Mouse (Mus musculus): ENCODE measurements around the gene Prop1.

Prop1 gene

DNA sequence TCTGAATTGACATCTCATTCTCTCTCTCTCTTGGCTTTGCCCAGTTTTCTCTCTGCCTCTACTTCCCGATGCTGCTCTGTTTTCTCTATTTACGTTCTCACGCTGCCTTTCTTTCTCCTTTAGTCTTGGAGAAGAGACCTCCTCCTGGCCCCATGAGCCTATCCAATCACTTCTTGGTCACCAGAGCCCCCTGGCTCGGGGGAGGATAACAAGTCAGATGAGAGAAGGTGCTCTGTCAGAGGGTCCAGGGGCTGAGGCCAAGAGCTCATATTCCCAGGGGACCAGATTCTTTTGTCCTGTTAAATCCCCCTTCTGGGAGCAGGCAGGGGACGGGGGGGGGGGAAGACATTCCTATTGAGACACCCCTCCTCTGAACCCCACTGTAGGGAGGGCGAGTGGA lies at the start of gene Prop1:
TSS of gene Prop1 (minus strand) at position 101 of the 400 bp plus-strand sequence.
- Histone ChIP-seq H3K27me3 (ENCODE audit: control insufficient read depth, insufficient read depth, low read length, poor library complexity, severe bottlenecking) (no peaks in the 10 kb centered on the region), H3K36me3 (ENCODE audit: control insufficient read depth, insufficient read depth, low read length, poor library complexity, severe bottlenecking) (no peaks in the 10 kb centered on the region)
- no peak for DNase-seq (ENCODE audit: low read depth, low spot score)

DNA sequence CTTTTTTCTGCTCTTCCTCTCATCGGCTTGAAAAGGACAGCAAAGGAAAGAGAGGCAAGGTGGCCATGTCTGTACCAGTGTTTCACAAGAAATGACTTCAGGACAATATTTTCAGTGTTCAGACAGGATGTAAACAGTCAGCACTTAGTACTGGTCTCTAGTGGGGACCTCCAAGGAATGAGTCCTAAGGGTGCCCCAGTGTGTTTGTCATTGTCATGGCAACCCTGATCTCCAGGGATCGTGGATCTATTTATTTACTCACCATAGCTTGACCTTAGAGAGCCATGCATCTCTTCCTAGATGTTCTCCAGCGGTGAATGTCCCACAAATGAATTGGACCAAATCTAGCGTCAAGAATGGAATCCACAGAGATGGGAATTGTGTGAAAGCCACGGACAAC lies 49.7 kb upstream of the Prop1 start, which contains the start of gene Olfr51:
TSS of gene Olfr51 (plus strand) at position 301 of the 400 bp plus-strand sequence.
- H3K27me3 ChIP-seq (ENCODE audit: control insufficient read depth, insufficient read depth, low read length, poor library complexity, severe bottlenecking): no peaks in the 10 kb centered on the region
- H3K36me3 ChIP-seq (ENCODE audit: control insufficient read depth, insufficient read depth, low read length, poor library complexity, severe bottlenecking): no peaks in the 10 kb centered on the region
- no peak for DNase-seq (ENCODE audit: low read depth, low spot score)

DNA sequence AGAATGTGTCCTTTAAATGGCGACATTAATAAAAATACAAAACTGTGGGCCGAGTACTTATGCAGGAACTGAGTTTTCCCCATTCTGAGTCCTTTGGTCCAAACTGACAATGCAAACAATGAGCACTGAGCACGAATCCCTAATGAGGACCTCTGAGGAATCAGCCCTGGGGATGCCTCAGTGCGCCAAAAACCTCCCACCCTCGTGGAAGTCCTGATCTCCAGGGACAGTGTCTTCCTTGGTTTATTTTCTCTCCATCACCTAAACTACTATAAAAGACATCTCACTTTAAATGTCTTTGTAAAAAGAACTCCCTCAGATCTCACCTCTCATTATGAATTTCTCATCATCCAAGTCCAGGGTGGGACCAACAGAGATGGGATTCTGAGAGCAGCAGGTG lies 28.1 kb upstream of the Prop1 start, which contains the start of gene Olfr1377:
TSS of gene Olfr1377 (plus strand) at position 301 of the 400 bp plus-strand sequence.
- Histone ChIP-seq H3K36me3 (ENCODE audit: control insufficient read depth, insufficient read depth, low read length, poor library complexity, severe bottlenecking) (no peaks in the 10 kb centered on the region), H3K27me3 (ENCODE audit: control insufficient read depth, insufficient read depth, low read length, poor library complexity, severe bottlenecking) (no peaks in the 10 kb centered on the region; the same call in 1 of the 2 replicates)
- no peak for DNase-seq (ENCODE audit: low read depth, low spot score)

DNA sequence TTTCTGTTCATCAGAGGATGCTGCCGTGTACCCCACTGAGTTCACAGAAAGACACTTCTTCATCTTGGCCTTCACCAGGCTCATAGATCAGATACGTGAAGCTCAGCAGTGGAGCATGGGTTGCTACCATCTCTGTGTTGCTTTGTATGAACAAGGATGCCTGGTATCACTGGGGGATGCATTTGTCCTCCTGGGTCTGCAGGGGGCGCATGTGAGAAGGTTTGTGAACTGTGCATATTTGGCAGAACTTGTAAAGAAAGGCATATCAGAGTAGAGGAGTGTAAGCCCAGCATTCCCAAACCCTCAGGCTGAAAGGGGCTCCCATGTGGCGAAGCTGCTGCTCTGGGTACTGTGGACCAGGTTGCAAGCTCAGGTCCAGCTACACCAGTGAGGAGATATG lies 23.7 kb upstream of the Prop1 start:
- Histone ChIP-seq H3K27me3 (ENCODE audit: control insufficient read depth, insufficient read depth, low read length, poor library complexity, severe bottlenecking) (no peaks in the 10 kb centered on the region; the same call in 1 of the 2 replicates), H3K36me3 (ENCODE audit: control insufficient read depth, insufficient read depth, low read length, poor library complexity, severe bottlenecking) (no peaks in the 10 kb centered on the region)
- DNase-seq (ENCODE audit: low read depth, low spot score): no peak

DNA sequence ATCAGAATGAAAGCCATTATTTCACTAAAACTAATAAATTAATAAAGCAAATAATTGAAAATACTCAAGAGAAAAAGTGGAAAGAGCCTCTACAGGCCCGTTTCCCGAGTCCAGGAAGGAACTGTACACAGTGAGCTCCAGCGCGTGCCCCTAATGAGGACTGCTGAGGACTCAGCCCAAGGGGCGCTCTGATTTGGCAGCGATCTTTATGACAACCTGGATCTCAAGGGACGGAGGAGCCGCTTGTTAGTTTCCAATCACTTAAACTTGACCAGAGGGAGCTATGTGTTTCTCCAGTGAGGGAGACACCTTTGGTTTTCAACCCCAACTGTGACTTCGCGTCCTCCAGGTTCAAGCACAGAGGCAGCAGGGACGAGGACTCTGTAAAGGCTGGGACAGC lies 12.7 kb upstream of the Prop1 start, which contains the start of gene Olfr1378:
TSS of gene Olfr1378 (plus strand) at position 301 of the 400 bp plus-strand sequence.
- DNase-seq (ENCODE audit: low read depth, low spot score): no peak
- Histone ChIP-seq H3K27me3 (ENCODE audit: control insufficient read depth, insufficient read depth, low read length, poor library complexity, severe bottlenecking) (no peaks in the 10 kb centered on the region), H3K36me3 (ENCODE audit: control insufficient read depth, insufficient read depth, low read length, poor library complexity, severe bottlenecking) (no peaks in the 10 kb centered on the region)

DNA sequence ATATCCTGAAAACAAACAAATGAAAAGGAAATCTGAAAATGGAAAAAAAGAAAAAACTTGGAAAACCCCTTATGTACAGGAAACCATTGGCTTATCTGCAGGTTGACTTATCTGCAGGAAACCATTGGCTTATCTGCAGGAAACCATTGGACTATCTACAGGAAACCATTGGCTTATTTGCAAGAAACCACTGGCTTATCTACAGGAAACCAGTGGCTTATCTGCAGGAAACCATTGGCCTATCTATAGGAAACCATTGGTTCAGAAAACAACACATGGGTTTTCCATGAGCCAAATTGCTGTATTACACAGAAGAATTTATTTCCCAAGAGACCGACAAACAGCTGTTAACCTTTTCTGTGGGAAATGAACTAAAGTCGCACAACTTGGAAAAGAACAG lies 11.3 kb upstream of the Prop1 start:
- H3K27me3 ChIP-seq (ENCODE audit: control insufficient read depth, insufficient read depth, low read length, poor library complexity, severe bottlenecking): no peaks in the 10 kb centered on the region
- no peak for DNase-seq (ENCODE audit: low read depth, low spot score)
- H3K36me3 ChIP-seq (ENCODE audit: control insufficient read depth, insufficient read depth, low read length, poor library complexity, severe bottlenecking): no peaks in the 10 kb centered on the region

DNA sequence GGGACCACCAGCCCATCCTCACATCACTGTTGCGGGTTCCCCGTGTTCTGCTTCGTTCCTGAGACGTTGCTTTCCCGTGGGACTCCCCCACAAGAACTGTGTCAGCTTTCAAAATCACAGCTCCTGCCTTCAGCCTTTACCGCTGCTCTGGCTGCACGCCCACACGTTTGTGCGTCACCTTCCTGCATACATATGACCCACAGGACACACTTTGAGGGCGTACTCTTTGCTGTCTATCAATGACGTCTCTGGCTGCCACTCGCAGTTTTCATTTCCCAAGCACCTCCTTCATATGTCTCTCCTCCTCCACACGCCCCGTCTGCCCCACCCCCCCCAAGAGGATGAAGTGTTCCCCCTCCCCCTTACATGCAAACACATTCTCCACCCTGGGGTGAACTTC lies 1.3 kb downstream of the Prop1 start:
- H3K36me3 ChIP-seq (ENCODE audit: control insufficient read depth, insufficient read depth, low read length, poor library complexity, severe bottlenecking): no peaks in the 10 kb centered on the region
- DNase-seq (ENCODE audit: low read depth, low spot score): peak; percentile 7

DNA sequence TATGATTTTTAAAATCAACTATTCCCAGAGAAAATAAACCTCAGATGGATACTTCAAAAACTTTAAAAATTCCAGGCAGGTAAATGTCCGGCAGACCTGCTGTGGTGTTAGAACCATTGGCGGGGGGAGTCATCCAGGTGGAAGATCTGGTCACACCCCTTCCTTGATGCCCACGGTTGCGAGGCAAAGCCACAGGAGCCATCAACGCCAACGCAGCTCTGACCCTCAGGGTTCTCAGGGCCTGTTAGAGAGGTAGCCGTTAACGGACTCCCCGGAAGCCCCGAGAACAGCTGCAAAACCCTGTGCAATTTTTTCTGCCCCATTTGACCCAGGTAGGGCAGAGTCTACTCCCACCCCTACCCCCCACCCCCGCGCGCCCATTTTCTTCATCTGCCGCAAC lies 10.1 kb downstream of the Prop1 start, which contains the start of gene 4933414I15Rik:
TSS of gene 4933414I15Rik (minus strand) at position 260 of the 400 bp plus-strand sequence.
- H3K27me3 ChIP-seq (ENCODE audit: control insufficient read depth, insufficient read depth, low read length, poor library complexity, severe bottlenecking): no peaks in the 10 kb centered on the region
- H3K36me3 ChIP-seq (ENCODE audit: control insufficient read depth, insufficient read depth, low read length, poor library complexity, severe bottlenecking): no peaks in the 10 kb centered on the region
- DNase-seq (ENCODE audit: low read depth, low spot score): no peak

More for the DNA sequence above, 1.3 kb downstream of the Prop1 start:
- no peaks in the 10 kb centered on the region for H3K27me3 ChIP-seq (ENCODE audit: control insufficient read depth, insufficient read depth, low read length, poor library complexity, severe bottlenecking)

DNA sequence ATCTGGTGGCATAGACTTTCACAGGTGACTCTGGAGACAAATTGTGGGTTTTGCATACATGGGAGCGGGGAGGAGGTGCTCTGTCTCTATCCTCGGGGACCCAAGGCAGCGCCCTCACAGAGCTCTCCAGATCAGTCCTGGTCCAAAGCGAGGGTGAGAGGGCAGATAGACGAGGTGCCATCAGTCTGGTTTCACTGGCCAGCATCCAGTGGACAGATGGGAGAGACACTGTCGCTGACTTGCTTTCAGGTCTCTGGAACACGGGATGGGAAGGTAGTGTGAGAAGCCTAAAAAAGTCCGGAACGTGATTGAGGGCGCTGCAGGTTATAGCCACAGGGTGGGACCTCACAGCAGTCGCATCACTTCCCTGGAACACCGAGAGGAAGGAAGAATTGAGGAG lies 11.2 kb downstream of the Prop1 start:
- H3K27me3 ChIP-seq (ENCODE audit: control insufficient read depth, insufficient read depth, low read length, poor library complexity, severe bottlenecking): no peaks in the 10 kb centered on the region
- no peaks in the 10 kb centered on the region for H3K36me3 ChIP-seq (ENCODE audit: control insufficient read depth, insufficient read depth, low read length, poor library complexity, severe bottlenecking)
- DNase-seq (ENCODE audit: low read depth, low spot score): no peak

DNA sequence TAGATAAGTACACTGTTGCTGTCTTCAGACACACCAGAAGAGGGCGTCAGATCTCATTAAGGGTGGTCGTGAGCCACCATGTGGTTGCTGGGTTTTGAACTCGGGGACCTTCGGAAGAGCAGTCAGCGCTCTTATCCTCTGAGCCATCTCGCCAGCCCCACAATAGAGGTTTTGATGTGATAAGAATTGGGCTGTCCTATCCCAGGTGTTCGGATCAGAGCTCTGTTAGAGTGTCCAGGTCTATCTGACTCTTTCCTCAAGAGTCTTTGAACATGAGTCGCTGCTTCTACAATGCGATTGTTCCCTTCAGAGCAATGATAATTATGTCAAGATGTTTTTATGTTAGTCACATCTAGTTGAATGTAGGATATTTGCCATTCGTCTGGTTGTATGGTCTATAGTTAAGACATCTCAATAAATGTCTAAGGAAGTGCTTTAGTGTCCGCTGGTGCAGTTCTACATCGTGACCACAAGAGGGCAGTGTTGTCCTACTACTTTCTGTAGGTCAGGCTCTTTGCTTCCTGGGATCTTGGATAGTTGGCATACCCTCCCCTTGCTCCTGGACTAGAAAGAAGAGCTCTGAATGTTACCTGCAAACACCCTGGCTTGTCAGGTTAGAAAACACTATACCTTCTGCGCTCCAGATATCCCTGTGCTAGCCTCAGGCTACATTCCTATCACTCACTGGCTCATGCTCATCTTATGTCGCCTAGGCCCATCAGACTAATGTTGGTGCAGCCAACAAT lies 13.8 kb downstream of the Prop1 start:
- DNase-seq (ENCODE audit: low read depth, low spot score): peak; percentile 67
- H3K27me3 ChIP-seq (ENCODE audit: control insufficient read depth, insufficient read depth, low read length, poor library complexity, severe bottlenecking): no peaks in the 10 kb centered on the region
- H3K36me3 ChIP-seq (ENCODE audit: control insufficient read depth, insufficient read depth, low read length, poor library complexity, severe bottlenecking): no peaks in the 10 kb centered on the region

DNA sequence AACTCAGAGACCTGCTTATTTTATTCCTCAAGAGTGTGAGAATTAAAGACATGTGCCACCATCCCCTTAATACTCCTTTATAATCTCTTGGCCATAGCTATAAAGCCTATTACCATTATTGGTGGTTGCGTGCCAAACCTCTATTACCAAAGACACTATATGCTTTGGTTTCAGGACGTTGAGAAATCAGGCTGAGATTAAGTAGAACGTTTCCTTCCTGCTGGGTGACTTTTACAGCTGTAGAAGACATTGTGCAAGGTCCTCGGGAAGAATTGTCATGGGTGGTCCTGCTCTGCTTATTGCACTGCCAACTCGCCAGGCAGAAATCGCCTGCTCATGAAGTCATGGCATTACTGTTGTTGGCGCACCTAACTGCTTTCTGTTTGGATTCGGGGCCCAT lies 15.1 kb downstream of the Prop1 start:
- Histone ChIP-seq H3K27me3 (ENCODE audit: control insufficient read depth, insufficient read depth, low read length, poor library complexity, severe bottlenecking) (no peaks in the 10 kb centered on the region), H3K36me3 (ENCODE audit: control insufficient read depth, insufficient read depth, low read length, poor library complexity, severe bottlenecking) (no peaks in the 10 kb centered on the region)
- DNase-seq (ENCODE audit: low read depth, low spot score): no peak

DNA sequence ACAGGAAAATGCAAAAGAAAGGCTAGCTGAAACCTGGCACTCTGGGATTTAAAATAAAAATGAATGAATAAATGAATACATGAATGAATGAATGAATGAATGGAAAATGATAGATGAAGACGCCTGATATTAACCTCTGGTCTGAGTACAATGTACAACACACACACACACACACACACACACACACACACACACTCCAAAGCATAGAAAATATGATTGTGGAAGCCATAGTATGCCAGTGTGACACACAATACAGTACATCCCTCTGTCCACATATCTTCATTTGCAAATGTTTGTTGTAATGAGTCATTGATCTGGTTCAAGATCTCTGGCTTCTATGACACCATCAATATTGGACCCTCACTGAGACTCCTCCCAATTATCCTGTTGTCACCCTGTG lies 21.5 kb downstream of the Prop1 start:
- no peak for DNase-seq (ENCODE audit: low read depth, low spot score)
- no peaks in the 10 kb centered on the region for H3K27me3 ChIP-seq (ENCODE audit: control insufficient read depth, insufficient read depth, low read length, poor library complexity, severe bottlenecking)
- no peaks in the 10 kb centered on the region for H3K36me3 ChIP-seq (ENCODE audit: control insufficient read depth, insufficient read depth, low read length, poor library complexity, severe bottlenecking)

DNA sequence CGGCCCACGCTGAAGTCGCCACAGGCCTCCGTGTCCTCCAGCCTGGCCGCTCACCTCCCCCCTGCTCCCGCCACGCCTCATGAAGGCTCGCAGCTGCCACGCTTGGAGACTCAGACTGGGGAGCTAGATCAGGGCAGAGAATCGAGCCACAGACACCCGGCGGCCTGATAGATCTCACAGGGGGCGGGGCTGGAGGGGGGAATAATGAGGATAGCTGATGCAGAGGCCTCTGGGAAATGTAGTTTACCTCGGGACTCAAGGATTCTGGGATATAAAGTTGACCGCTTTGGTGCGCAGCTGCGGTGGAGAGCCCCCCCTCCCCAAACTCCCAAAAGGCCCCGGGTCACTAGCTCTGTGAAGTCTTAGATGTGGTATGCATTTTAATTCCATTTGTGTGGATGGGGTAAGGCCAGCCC lies 22.1 kb downstream of the Prop1 start, which contains the start of gene Zfp354b:
TSS of gene Zfp354b (minus strand) at position 183 of the 416 bp plus-strand sequence.
- Histone ChIP-seq H3K36me3 (ENCODE audit: control insufficient read depth, insufficient read depth, low read length, poor library complexity, severe bottlenecking) (no peaks in the 10 kb centered on the region), H3K27me3 (ENCODE audit: control insufficient read depth, insufficient read depth, low read length, poor library complexity, severe bottlenecking) (no peaks in the 10 kb centered on the region)
- peak; percentile 68 for DNase-seq (ENCODE audit: low read depth, low spot score)

DNA sequence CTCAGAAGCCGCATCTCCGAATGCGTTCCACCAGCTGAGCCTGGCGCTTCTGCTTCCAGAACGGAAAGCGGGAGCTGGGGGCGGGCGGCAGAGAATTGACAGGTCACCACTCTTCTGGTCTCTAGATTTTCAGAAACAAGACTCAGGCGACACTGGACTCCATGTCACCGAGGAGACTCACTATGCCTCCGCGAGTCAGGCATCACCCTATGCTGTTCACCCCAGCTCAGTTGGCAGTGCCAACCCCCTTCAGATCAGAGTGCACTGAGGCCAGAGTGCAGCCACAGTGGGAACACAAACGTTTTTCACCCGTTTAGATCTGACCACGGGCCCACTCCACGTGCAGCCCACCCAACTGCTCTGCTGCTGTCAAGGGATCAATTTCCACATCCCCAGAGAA lies 22.5 kb downstream of the Prop1 start:
- H3K36me3 ChIP-seq (ENCODE audit: control insufficient read depth, insufficient read depth, low read length, poor library complexity, severe bottlenecking): no peaks in the 10 kb centered on the region
- no peaks in the 10 kb centered on the region for H3K27me3 ChIP-seq (ENCODE audit: control insufficient read depth, insufficient read depth, low read length, poor library complexity, severe bottlenecking)
- no peak for DNase-seq (ENCODE audit: low read depth, low spot score)

DNA sequence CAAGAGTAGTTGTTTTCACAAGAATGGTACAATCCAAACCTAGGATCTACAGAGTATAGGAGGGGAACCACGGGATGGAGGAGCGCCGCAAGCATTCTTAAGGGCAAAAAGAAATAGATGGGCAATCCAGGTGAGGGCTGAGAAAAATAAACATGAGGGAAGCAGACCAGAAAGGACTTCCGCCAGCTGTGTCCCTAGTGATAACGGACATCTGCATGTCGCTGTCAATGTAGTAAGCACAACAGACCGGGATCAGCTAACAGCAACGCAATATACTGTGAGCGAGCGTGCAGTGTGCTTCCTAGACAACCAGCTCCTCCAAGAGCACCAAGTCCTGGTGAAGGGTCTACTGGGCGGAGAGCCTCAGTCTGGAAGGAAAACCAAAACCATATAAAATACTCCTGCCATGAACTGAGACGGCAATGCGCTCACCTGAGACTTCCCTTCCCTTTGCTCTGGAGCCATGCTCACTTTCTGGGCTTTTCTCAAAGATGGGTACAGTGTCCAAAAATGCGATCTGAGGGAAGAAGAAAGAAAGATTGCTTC lies 23.0 kb downstream of the Prop1 start:
- no peaks in the 10 kb centered on the region for H3K27me3 ChIP-seq (ENCODE audit: control insufficient read depth, insufficient read depth, low read length, poor library complexity, severe bottlenecking)
- peak; percentile 5 for DNase-seq (ENCODE audit: low read depth, low spot score)
- no peaks in the 10 kb centered on the region for H3K36me3 ChIP-seq (ENCODE audit: control insufficient read depth, insufficient read depth, low read length, poor library complexity, severe bottlenecking)
